In genomic region chr4:103064421-103064820, GRCm38 (mm10) we compare ENCODE assay signal across 26 mouse cellular contexts. TPM values are rescaled to one million over a fixed set of nuclear protein-coding genes. Genes with fewer than 3 reads are reported as not detected.
"Had no signal": no experiment of that assay in that cellular context is flagged by ENCODE, and none has a peak within 500 bp of the region (broad histone marks: within the 10 kb centered on the region; RNA-seq: fewer than 3 reads in every experiment).

No protein-coding gene starts in this region.

- H3K27ac ChIP-seq: liver, embryonic 13.5 days; liver, embryonic 15.5 days; lung, embryonic 15.5 days; midbrain, embryonic 10.5 days; neural tube, embryonic 13.5 days; neural tube, embryonic 15.5 days had no signal

- H3K4me2 ChIP-seq: liver, embryonic 11.5 days; liver, embryonic 13.5 days; liver, embryonic 15.5 days; lung, embryonic 15.5 days; neural tube, embryonic 13.5 days; neural tube, embryonic 15.5 days had no signal

- H3K27me3 ChIP-seq: liver, embryonic 13.5 days; liver, embryonic 15.5 days; lung, embryonic 15.5 days; neural tube, embryonic 13.5 days; neural tube, embryonic 15.5 days had no signal

- H3K4me1 ChIP-seq: liver, embryonic 13.5 days; liver, embryonic 15.5 days; lung, embryonic 15.5 days; neural tube, embryonic 13.5 days; neural tube, embryonic 15.5 days had no signal

- ATAC-seq: liver, postnatal 0 days; lung, postnatal 0 days; midbrain, embryonic 16.5 days had no signal

- H3K9ac ChIP-seq: liver, embryonic 13.5 days; liver, embryonic 15.5 days; liver, postnatal 0 days; lung, embryonic 15.5 days; neural tube, embryonic 13.5 days; neural tube, embryonic 15.5 days had no signal

- H3K9me3 ChIP-seq: liver, embryonic 13.5 days; liver, embryonic 15.5 days; lung, embryonic 15.5 days; midbrain, embryonic 10.5 days; neural tube, embryonic 13.5 days; neural tube, embryonic 15.5 days had no signal

- H3K4me3 ChIP-seq: liver, embryonic 13.5 days; liver, embryonic 15.5 days; lung, embryonic 15.5 days; midbrain, embryonic 10.5 days; myocyte; neural tube, embryonic 13.5 days; neural tube, embryonic 15.5 days had no signal

- DNase-seq: liver, embryonic 13.5 days; liver, postnatal 0 days; lung, adult 2 months; lung, postnatal 14 days; lung, postnatal 4 days; midbrain, embryonic 14.5 days; retina, postnatal 1 day; right cerebral cortex, adult 18-20 months; right cerebral cortex, postnatal 25 days; right cerebral cortex, postnatal 4 days; spleen, adult 18-20 months had no signal

- H3K36me3 ChIP-seq: liver, embryonic 13.5 days; liver, embryonic 15.5 days; lung, embryonic 15.5 days; neural tube, embryonic 15.5 days had no signal

RNA-seq across cellular contexts. Expression of gene Insl5, which starts 37.8 kb away (rescaled TPM):
- total RNA-seq: megakaryocyte, adult 5-6 weeks; megakaryocyte-erythroid progenitor cell, adult 5-6 weeks had no signal
- polyA plus RNA-seq: liver, embryonic 11.5 days; liver, embryonic 13.5 days; liver, embryonic 15.5 days; liver, postnatal 0 days; lung, adult 2 months; lung, postnatal 0 days; midbrain, embryonic 14.5 days; myocyte; neural tube, embryonic 11.5 days; small intestine, adult 2 months; stomach, embryonic 14.5 days; stomach, embryonic 16.5 days had no signal
